Mouse (Mus musculus) liver, embryonic 16.5 days (tissue): ENCODE measurements around the gene Ddx20. TPM values are rescaled to one million over a fixed set of nuclear protein-coding genes. Genes with fewer than 3 reads are reported as not detected.

ENCODE experiments used
- ATAC-seq: fragments of 200-750 bp; cut with Nextera tagmentation; 2 replicates; pipeline ENCODE4 v1.8.0; 2017; ENCODE audit warnings: low read depth, mild to moderate bottlenecking, moderate number of reproducible peaks, moderate library complexity
- H3K27ac ChIP-seq: fragments of 300-500 bp; sonication (generic); 2 replicates; pipeline ENCODE4 v1.5.1; 2014; ENCODE audit warnings: mild to moderate bottlenecking, low read length
- H3K27me3 ChIP-seq: fragments of 300-500 bp; sonication (generic); 2 replicates; pipeline ENCODE4 v1.6.1; 2014; ENCODE audit warnings: low read depth, low read length, mixed read lengths; ENCODE audit not compliant: control insufficient read depth, insufficient read depth
- H3K36me3 ChIP-seq: fragments of 300-500 bp; sonication (generic); 2 replicates; pipeline ENCODE4 v1.6.1; 2014; ENCODE audit warnings: mild to moderate bottlenecking; ENCODE audit not compliant: control insufficient read depth, insufficient read depth
- H3K4me1 ChIP-seq: fragments of 300-500 bp; sonication (generic); 2 replicates; pipeline ENCODE4 v1.6.1; 2014; ENCODE audit warnings: low read depth, low read length, mixed read lengths; ENCODE audit not compliant: control insufficient read depth
- H3K4me2 ChIP-seq: fragments of 300-500 bp; sonication (generic); 2 replicates; pipeline ENCODE4 v1.6.1; 2014; ENCODE audit warnings: low read depth, low read length, mixed read lengths
- H3K4me3 ChIP-seq: fragments of 300-500 bp; sonication (generic); 2 replicates; pipeline ENCODE4 v1.5.1; 2014; ENCODE audit warnings: low read depth, mild to moderate bottlenecking, low read length
- H3K9ac ChIP-seq: fragments of 300-500 bp; sonication (generic); 2 replicates; pipeline ENCODE4 v1.6.1; 2014; ENCODE audit warnings: low read depth, low read length
- H3K9me3 ChIP-seq: fragments of 300-500 bp; sonication (generic); replicated peaks from 2 replicates; pipeline ENCODE4 v1.6.1; 2016; ENCODE audit warnings: low read length; ENCODE audit not compliant: control insufficient read depth
- WGBS: fragments of 180-500 bp; shearing (Covaris S2); extraction: QIAGEN DNeasy Blood & Tissue Kit; methylation state at CpG from one replicate; pipeline ENCODE4 v1.1.7; 2014; ENCODE audit not compliant: insufficient replicate concordance; 5-methylcytosine and 5-hydroxymethylcytosine counted together
- polyA plus RNA-seq: library from polyadenylated mRNA; unstranded; fragments of >200 nt; fragmentation: Nextera tagmentation; extraction: Ambion mirVana; gene quantifications from 2 replicates; pipeline ENCODE4 v1.2.1, GENCODE M21; 2015

The Ddx20 gene
- polyA plus RNA-seq, 1 experiment from 2014 or later: 13.3 TPM

GRCm38 (mm10) chr3:105720514-105720913, 33.1 kb upstream of the Ddx20 start:
- ATAC-seq: no peak
- H3K27me3 ChIP-seq: no peaks in the 10 kb centered on the region
- H3K4me1 ChIP-seq: no peaks in the 10 kb centered on the region
- no peaks in the 10 kb centered on the region for H3K9me3 ChIP-seq
- no peak overlapping the region for H3K4me2 ChIP-seq
- no peaks in the 10 kb centered on the region for H3K36me3 ChIP-seq
- no peak overlapping the region for H3K4me3 ChIP-seq
- no peak overlapping the region for H3K27ac ChIP-seq
- 69% methylated on average over 4 of the region's 4 CpGs for WGBS
- no peak overlapping the region for H3K9ac ChIP-seq

DNA sequence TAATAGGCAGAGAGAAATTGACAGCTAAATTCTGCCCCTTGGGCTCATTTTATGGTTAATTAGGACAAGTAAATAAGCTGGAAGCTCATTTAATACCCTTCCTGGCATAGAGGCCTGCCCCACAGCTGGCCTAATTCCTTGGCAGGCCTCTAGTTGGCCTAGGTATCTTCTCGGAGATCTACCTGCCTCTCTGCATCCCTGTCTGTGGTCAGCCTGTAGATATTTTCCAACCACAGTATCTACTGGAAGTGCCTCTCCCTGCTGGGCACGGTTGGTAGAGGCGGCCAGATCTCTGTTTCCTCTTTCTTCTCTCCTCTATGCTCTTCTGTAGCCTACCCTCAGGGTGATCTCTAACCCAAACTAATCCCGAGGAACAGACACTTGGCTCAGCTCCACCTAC, 32.6 kb upstream of the Ddx20 start:
- H3K4me2 ChIP-seq: no peak overlapping the region
- no peak overlapping the region for H3K9ac ChIP-seq
- no peaks in the 10 kb centered on the region for H3K9me3 ChIP-seq
- no peaks in the 10 kb centered on the region for H3K27me3 ChIP-seq
- no peaks in the 10 kb centered on the region for H3K36me3 ChIP-seq
- no peak overlapping the region for H3K4me3 ChIP-seq
- H3K4me1 ChIP-seq: no peaks in the 10 kb centered on the region
- H3K27ac ChIP-seq: no peak overlapping the region
- 44% methylated on average over 4 of the region's 4 CpGs for WGBS
- ATAC-seq: no peak

GRCm38 (mm10) chr3:105718746-105719145, 31.4 kb upstream of the Ddx20 start:
- Histone ChIP-seq H3K4me3 (no peak overlapping the region), H3K9me3 (no peaks in the 10 kb centered on the region), H3K4me2 (no peak overlapping the region), H3K27me3 (no peaks in the 10 kb centered on the region), H3K36me3 (no peaks in the 10 kb centered on the region), H3K4me1 (no peaks in the 10 kb centered on the region), H3K9ac (no peak overlapping the region), H3K27ac (no peak overlapping the region)
- ATAC-seq: no peak
- 22% methylated on average over 4 of the region's 4 CpGs for WGBS

DNA sequence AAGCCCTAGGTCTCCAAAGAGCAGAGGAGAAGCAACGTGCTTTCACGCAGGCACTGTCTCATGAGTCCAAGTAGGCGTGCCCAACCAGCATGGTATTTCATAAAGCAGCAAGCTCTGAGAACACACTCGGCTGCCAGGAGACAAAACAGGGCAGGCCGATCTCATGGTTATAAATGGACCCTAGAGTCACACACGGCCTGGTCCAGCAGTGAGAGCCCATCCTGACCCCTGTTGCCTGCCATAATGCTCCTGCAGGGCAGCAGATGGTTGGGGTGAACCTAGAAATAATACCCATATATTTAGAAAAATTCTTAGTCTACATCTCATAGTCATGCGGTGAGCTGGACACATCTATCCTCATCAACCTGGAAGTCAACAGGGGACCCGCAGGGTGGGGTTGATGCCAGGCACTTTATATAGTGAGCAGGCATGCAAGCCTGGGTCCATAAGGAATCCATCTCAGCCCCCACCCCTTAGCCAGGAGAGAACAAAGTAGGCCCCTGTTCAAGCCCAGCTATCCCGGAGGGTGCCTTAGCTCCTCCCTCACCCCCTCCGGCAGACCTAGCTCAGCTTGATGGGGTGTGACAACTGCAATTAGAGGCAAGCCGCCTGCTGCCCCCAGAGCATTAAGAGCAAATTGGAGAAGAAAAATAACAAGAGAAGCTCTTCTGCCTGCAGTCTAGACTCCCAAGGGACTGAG, 30.6 kb upstream of the Ddx20 start:
- Histone ChIP-seq H3K4me1 (no peaks in the 10 kb centered on the region), H3K9ac (no peak overlapping the region), H3K9me3 (no peaks in the 10 kb centered on the region), H3K36me3 (no peaks in the 10 kb centered on the region), H3K4me3 (no peak overlapping the region), H3K27ac (no peak overlapping the region), H3K4me2 (no peak overlapping the region), H3K27me3 (no peaks in the 10 kb centered on the region)
- 69% methylated on average over 11 of the region's 11 CpGs for whole genome bisulfite sequencing
- no peak for ATAC-seq

GRCm38 (mm10) chr3:105716353-105717000, 29.1 kb upstream of the Ddx20 start:
- no peaks in the 10 kb centered on the region for H3K4me1 ChIP-seq
- no peaks in the 10 kb centered on the region for H3K9me3 ChIP-seq
- H3K4me3 ChIP-seq: no peak overlapping the region
- no peak overlapping the region for H3K4me2 ChIP-seq
- H3K27ac ChIP-seq: no peak overlapping the region
- H3K36me3 ChIP-seq: no peaks in the 10 kb centered on the region
- H3K27me3 ChIP-seq: no peaks in the 10 kb centered on the region
- 69% methylated on average over 18 of the region's 18 CpGs for WGBS
- no peak overlapping the region for H3K9ac ChIP-seq
- ATAC-seq: no peak

- Histone ChIP-seq H3K9me3 (no peaks in the 10 kb centered on the region), H3K9ac (no peak overlapping the region), H3K4me1 (no peaks in the 10 kb centered on the region), H3K36me3 (no peaks in the 10 kb centered on the region), H3K27me3 (no peaks in the 10 kb centered on the region), H3K27ac (no peak overlapping the region), H3K4me2 (no peak overlapping the region), H3K4me3 (no peak overlapping the region)
- ATAC-seq: no peak
Observed at GRCm38 (mm10) chr3:105714820-105715167, 27.4 kb upstream of the Ddx20 start.

DNA sequence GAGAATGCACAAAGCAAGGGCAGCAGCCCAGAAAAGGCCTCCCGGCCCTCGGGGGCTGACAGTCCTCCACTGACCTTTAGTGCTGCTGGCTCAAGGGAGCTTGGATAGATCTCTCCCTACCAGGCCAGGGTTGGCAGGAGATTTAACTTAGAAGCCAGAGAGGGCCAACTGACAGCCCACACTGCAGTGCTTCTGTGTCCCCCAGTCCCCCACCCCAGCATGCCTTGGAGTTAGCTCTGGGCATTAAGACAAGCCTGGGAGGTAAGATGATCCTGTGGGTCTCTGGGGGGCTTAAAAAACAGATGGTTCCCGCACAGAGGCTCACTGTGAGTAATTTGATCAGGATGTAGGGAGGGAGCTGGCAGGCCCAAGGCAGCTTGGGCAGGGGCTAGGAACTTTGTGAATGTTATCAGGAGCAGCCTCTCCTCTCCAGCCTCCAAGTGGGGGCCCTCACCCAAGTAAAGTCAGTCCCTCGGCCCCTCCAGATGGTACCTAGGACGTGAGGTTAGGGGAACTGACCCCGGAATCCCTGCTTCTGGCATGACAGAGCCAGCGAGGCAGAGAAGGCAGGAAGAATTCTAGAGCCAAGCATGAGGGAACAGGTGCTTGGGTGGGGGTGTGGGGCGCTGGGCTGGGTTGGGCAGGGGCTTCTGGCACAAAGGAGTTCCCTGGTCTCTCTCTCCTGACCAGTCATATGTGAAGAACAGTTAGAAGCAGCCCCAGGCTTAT, 26.9 kb upstream of the Ddx20 start:
- no peaks in the 10 kb centered on the region for H3K27me3 ChIP-seq
- no peak overlapping the region for H3K4me3 ChIP-seq
- no peak overlapping the region for H3K27ac ChIP-seq
- H3K9ac ChIP-seq: no peak overlapping the region
- no peaks in the 10 kb centered on the region for H3K4me1 ChIP-seq
- no peaks in the 10 kb centered on the region for H3K36me3 ChIP-seq
- no peak overlapping the region for H3K4me2 ChIP-seq
- ATAC-seq: no peak
- WGBS: 41% methylated on average over 8 of the region's 8 CpGs
- no peaks in the 10 kb centered on the region for H3K9me3 ChIP-seq

DNA sequence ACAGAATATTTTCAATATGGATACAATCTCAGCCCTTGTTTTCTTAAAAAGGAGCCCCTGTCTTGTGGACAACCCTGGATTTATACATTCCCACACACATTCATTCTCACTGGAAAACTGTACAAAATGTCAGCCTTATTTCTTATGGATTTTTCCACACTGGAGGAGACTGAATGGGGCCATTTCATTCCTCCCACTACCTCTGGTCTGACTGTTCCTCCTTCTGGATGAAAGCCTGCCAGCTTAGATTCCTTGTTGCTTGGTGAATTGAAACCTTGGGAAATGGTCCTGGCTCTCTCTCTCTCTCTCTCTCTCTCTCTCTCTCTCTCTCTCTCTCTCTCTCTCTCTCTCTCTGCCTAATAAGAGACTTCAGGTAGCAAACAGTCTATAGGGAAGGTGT, 25.5 kb upstream of the Ddx20 start:
- no peaks in the 10 kb centered on the region for H3K27me3 ChIP-seq
- no peak overlapping the region for H3K27ac ChIP-seq
- no peaks in the 10 kb centered on the region for H3K9me3 ChIP-seq
- H3K4me2 ChIP-seq: no peak overlapping the region
- H3K36me3 ChIP-seq: no peaks in the 10 kb centered on the region
- H3K4me3 ChIP-seq: no peak overlapping the region
- H3K4me1 ChIP-seq: no peaks in the 10 kb centered on the region
- ATAC-seq: no peak
- H3K9ac ChIP-seq: no peak overlapping the region

DNA sequence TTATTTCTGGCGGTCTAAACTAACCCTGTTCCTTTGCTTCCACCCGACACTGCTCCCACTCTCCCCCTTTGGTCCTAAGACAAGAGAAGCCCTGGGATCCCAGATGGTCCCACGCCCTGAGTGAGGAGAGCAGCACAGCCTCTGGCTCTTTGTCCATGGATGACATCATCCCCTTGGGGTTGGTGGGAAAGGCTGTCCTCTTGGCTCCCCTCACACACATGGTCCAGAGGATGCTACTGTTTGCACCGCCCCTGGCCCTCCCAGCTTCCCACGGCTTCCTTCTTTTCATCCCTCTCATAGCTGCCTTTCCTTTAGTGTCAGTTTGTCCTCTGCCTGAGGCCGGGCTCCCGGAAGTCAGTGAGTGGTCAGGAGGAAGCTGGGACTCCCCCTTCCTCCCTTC, 24.4 kb upstream of the Ddx20 start:
- 52% methylated on average over 7 of the region's 7 CpGs for WGBS
- Histone ChIP-seq H3K4me2 (no peak overlapping the region), H3K9ac (no peak overlapping the region), H3K9me3 (no peaks in the 10 kb centered on the region), H3K4me3 (no peak overlapping the region), H3K27me3 (peaks cover 5% of the 10 kb centered on the region; the same call in 1 of the 2 replicates), H3K4me1 (no peaks in the 10 kb centered on the region), H3K27ac (no peak overlapping the region), H3K36me3 (no peaks in the 10 kb centered on the region)
- ATAC-seq: no peak
